Mouse (Mus musculus): ENCODE measurements around the gene Odr4. TPM values are rescaled to one million over a fixed set of nuclear protein-coding genes. Genes with fewer than 3 reads are reported as not detected.

The Odr4 gene
- polyA plus RNA-seq, 1 experiment from 2014 or later: 39.0 TPM

DNA sequence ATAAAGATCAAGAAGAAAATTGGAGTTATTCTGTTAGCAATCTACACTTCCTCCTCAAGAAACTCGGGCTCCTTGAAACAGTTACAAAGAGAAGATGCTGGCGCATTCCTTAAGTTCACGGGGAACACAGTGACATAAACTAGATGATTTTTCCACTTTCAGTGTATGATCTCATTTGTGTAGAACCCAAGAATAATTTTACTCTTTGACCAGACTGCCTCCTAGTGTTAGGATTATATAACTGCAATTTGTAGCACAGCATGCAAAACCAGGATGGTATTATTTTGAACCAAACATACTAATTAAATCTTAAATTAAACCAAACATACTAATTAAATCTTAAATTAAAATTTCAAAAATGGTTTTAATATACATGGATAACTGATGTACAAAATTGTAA is 20.0 kb downstream of the Odr4 start:
- no peaks in the 10 kb centered on the region for H3K36me3 ChIP-seq (ENCODE audit: control insufficient read depth, insufficient read depth, low read length)
- WGBS: 91% methylated on average over 3 of the region's 3 CpGs
- no peak for ATAC-seq
- H3K4me2 ChIP-seq (ENCODE audit: low read length): no peak overlapping the region
- no peaks in the 10 kb centered on the region for H3K27me3 ChIP-seq (replicated peaks; ENCODE audit: control insufficient read depth, insufficient read depth, low read length)
- H3K4me1 ChIP-seq (ENCODE audit: control insufficient read depth, insufficient read depth, low read depth, low read length): no peaks in the 10 kb centered on the region
- no peak overlapping the region for H3K4me3 ChIP-seq (ENCODE audit: low read length)
- H3K27ac ChIP-seq (ENCODE audit: low read depth, low read length): no peak overlapping the region
- no peaks in the 10 kb centered on the region for H3K9me3 ChIP-seq (ENCODE audit: control insufficient read depth, low read length)
- no peak overlapping the region for H3K9ac ChIP-seq (ENCODE audit: low read depth, low read length)

DNA sequence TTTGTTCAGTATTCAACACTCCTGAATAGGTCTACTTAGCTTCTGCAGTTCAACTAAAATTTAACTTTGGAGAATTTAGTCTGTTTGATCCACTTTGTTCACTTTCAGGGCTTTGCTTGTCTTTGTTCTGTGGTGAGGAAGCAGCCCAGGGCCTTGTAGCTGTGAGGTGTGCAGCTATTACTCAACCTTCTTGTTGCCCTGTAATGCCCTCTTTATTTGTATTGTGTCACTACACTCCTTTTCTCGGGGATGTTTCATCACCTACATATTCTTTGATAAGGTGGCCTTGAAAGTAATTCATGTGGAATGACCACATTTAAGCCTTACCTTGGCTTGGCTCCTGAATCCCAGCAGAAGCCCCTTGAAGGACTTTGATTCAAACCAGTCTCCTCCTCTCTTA is 32.0 kb downstream of the Odr4 start:
- no peak overlapping the region for H3K27ac ChIP-seq (ENCODE audit: low read depth, low read length)
- no peak overlapping the region for H3K9ac ChIP-seq (ENCODE audit: low read depth, low read length)
- no peaks in the 10 kb centered on the region for H3K9me3 ChIP-seq (ENCODE audit: control insufficient read depth, low read length)
- peaks cover 16% of the 10 kb centered on the region for H3K36me3 ChIP-seq (ENCODE audit: control insufficient read depth, insufficient read depth, low read length)
- no peaks in the 10 kb centered on the region for H3K4me1 ChIP-seq (ENCODE audit: control insufficient read depth, insufficient read depth, low read depth, low read length)
- no peaks in the 10 kb centered on the region for H3K27me3 ChIP-seq (replicated peaks; ENCODE audit: control insufficient read depth, insufficient read depth, low read length)
- ATAC-seq: no peak
- no peak overlapping the region for H3K4me3 ChIP-seq (ENCODE audit: low read length)
- 97% methylated on average over 1 of the region's 1 CpGs for WGBS
- H3K4me2 ChIP-seq (ENCODE audit: low read length): no peak overlapping the region

- ATAC-seq: no peak
- 75% methylated on average over 2 of the region's 2 CpGs for WGBS
- Histone ChIP-seq H3K9me3 (ENCODE audit: control insufficient read depth, low read length) (no peaks in the 10 kb centered on the region), H3K4me3 (ENCODE audit: low read length) (no peak overlapping the region), H3K4me1 (ENCODE audit: control insufficient read depth, insufficient read depth, low read depth, low read length) (no peaks in the 10 kb centered on the region), H3K27ac (ENCODE audit: low read depth, low read length) (no peak overlapping the region), H3K36me3 (ENCODE audit: control insufficient read depth, insufficient read depth, low read length) (no peaks in the 10 kb centered on the region), H3K27me3 (replicated peaks; ENCODE audit: control insufficient read depth, insufficient read depth, low read length) (no peaks in the 10 kb centered on the region), H3K4me2 (ENCODE audit: low read length) (no peak overlapping the region), H3K9ac (ENCODE audit: low read depth, low read length) (no peak overlapping the region)
These were observed 57.8 kb downstream of the Odr4 start for GRCm38 (mm10) chr1:150335111-150335510.

DNA sequence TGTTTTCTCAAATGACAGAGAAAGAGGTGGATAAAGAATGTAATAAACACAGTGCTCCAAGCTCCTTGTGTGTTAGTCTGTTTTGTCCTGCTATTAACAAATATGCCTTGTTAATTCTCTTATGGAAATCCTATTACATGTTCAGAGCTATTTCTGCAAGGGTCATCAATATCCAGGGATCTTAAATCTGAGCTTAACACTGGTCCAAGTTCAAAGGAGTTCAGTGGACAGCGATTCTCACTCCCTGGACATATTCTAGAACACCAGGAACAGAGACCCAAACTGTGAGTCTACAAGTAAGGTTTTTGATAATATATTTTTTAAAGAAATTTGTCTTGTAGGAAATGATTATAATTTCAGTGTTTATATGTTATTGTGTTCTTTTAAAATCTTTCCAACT is 73.7 kb downstream of the Odr4 start, which contains the start of gene Pdc:
TSS of gene Pdc (plus strand) at position 213 of the 400 bp plus-strand sequence.
- 82% methylated on average over 1 of the region's 1 CpGs for WGBS
- no peaks in the 10 kb centered on the region for H3K4me1 ChIP-seq (ENCODE audit: control insufficient read depth, insufficient read depth, low read depth, low read length)
- H3K9me3 ChIP-seq (ENCODE audit: control insufficient read depth, low read length): no peaks in the 10 kb centered on the region
- no peak within 1 kb of the TSS for H3K4me2 ChIP-seq (ENCODE audit: low read length)
- no peaks in the 10 kb centered on the region for H3K36me3 ChIP-seq (ENCODE audit: control insufficient read depth, insufficient read depth, low read length)
- no peaks in the 10 kb centered on the region for H3K27me3 ChIP-seq (replicated peaks; ENCODE audit: control insufficient read depth, insufficient read depth, low read length)
- no peak within 1 kb of the TSS for H3K4me3 ChIP-seq (ENCODE audit: low read length)
- H3K27ac ChIP-seq (ENCODE audit: low read depth, low read length): no peak within 1 kb of the TSS
- no peak for ATAC-seq
- no peak within 1 kb of the TSS for H3K9ac ChIP-seq (ENCODE audit: low read depth, low read length)

Other genes starting within 250 kb of the Odr4 start
- not detected in 2 replicates for gene Pdc, start 73.7 kb downstream of the Odr4 start, polyA plus RNA-seq (2015; fragmentation: Nextera tagmentation; extraction: Ambion mirVana)
- 112 and 124 TPM in 2 replicates for gene Tpr, start 242 bp downstream of the Odr4 start, polyA plus RNA-seq (2015; fragmentation: Nextera tagmentation; extraction: Ambion mirVana)
- 0.36 and 0.40 TPM in 2 replicates for gene Prg4, start 73.1 kb upstream of the Odr4 start, polyA plus RNA-seq (2015; fragmentation: Nextera tagmentation; extraction: Ambion mirVana)

Data from hindbrain, embryonic 16.5 days (tissue).